Mouse (Mus musculus) forebrain, embryonic 13.5 days (tissue): ENCODE data around the gene Ccdc28a. TPM values are rescaled to one million over a fixed set of nuclear protein-coding genes. Genes with fewer than 3 reads are reported as not detected.
A peak's percentile ranks its signal among the peaks of the same experiment; 100 is the strongest.

ENCODE experiments used
- ATAC-seq: fragments of 200-750 bp; cut with Nextera tagmentation; 2 replicates; pipeline ENCODE4 v1.8.0; 2017
- H3K27ac ChIP-seq: fragments of 300-500 bp; sonication (generic); 2 replicates; pipeline ENCODE4 v1.5.1; 2015; ENCODE audit warnings: inconsistent platforms, mild to moderate bottlenecking, moderate library complexity
- H3K27me3 ChIP-seq: fragments of 300-500 bp; sonication (generic); 2 replicates; pipeline ENCODE4 v1.6.1; 2015; ENCODE audit warnings: mild to moderate bottlenecking, inconsistent platforms
- H3K36me3 ChIP-seq: fragments of 300-500 bp; sonication (generic); 2 replicates; pipeline ENCODE4 v1.6.1; 2015; ENCODE audit warnings: mild to moderate bottlenecking, inconsistent platforms; ENCODE audit not compliant: poor library complexity, severe bottlenecking
- H3K4me1 ChIP-seq: fragments of 300-500 bp; sonication (generic); 2 replicates; pipeline ENCODE4 v1.6.1; 2015; ENCODE audit warnings: inconsistent platforms
- H3K4me2 ChIP-seq: fragments of 300-500 bp; sonication (generic); 2 replicates; pipeline ENCODE4 v1.6.1; 2015; ENCODE audit warnings: inconsistent platforms, mild to moderate bottlenecking, moderate library complexity
- H3K4me3 ChIP-seq: fragments of 300-500 bp; sonication (generic); 2 replicates; pipeline ENCODE4 v1.5.1; 2015; ENCODE audit warnings: mild to moderate bottlenecking, inconsistent platforms
- H3K9ac ChIP-seq: fragments of 300-500 bp; sonication (generic); 2 replicates; pipeline ENCODE4 v1.6.1; 2015; ENCODE audit warnings: mild to moderate bottlenecking, inconsistent platforms
- H3K9me3 ChIP-seq: fragments of 300-500 bp; sonication (generic); replicated peaks from 2 replicates; pipeline ENCODE4 v1.6.1; 2016; ENCODE audit warnings: inconsistent platforms
- WGBS: fragments of 180-500 bp; shearing (Covaris S2); methylation state at CpG from one replicate; pipeline ENCODE4 v1.1.7; 2015; 5-methylcytosine and 5-hydroxymethylcytosine counted together
- polyA plus RNA-seq: library from polyadenylated mRNA; unstranded; fragments of >200 nt; fragmentation: Nextera tagmentation; extraction: Ambion mirVana; gene quantifications from 2 replicates; pipeline ENCODE4 v1.2.1, GENCODE M21; 2015

The Ccdc28a gene
- polyA plus RNA-seq, 1 experiment from 2014 or later = 7.2 TPM

DNA sequence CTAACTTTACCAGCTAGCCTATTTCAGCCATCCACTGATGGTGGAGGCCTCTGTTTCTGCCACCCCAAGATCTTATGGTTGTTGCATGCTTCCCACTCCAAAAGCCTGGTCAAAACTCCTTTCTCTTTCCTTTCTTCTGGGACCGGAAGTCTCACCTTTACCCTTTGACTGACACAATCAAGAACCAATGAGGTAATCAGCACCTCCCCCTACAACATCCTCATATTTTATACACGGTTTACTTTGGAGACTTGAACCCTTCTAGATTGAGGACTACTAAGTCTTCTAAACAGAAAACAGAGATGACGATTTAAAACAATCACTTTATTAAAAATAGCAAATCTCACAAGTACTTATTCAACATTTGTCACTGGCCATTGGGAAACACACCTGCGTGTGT is 21.4 kb downstream of the Ccdc28a start:
- 85% methylated on average over 4 of the region's 4 CpGs for WGBS
- no peak overlapping the region for H3K4me2 ChIP-seq
- H3K4me3 ChIP-seq = no peak overlapping the region
- no peak overlapping the region for H3K9ac ChIP-seq
- H3K36me3 ChIP-seq = no peaks in the 10 kb centered on the region
- no peak overlapping the region for H3K27ac ChIP-seq
- no peaks in the 10 kb centered on the region for H3K9me3 ChIP-seq
- H3K4me1 ChIP-seq = no peaks in the 10 kb centered on the region
- no peak for ATAC-seq
- no peaks in the 10 kb centered on the region for H3K27me3 ChIP-seq

DNA sequence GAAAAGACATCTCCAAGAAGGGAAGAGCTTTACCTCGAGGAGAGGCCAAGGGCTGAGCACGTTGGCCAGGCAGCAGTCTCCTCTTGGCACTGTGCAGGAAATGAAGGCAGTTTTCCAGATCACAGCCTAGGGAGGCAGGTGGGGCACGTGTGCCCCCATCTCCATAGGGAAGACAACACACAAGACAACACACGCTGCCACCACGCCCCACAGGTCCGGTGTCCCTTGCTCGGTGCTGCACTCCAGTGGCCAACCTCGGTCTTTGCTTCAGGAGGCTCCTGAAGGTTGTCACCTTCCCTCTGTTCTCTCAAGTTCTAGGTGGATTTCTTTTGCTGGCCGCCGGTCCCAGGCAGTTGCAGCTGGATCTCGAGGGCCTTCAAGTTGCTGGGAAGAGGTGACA is 24.1 kb downstream of the Ccdc28a start, which contains the start of gene Ect2l:
Gene Ect2l (minus strand): TSS at position 165 of the 400 bp plus-strand sequence.
- H3K4me1 ChIP-seq = no peaks in the 10 kb centered on the region
- ATAC-seq = no peak
- no peak within 1 kb of the TSS for H3K9ac ChIP-seq
- no peaks in the 10 kb centered on the region for H3K9me3 ChIP-seq
- H3K27me3 ChIP-seq = no peaks in the 10 kb centered on the region
- peak within 1 kb of the TSS; percentile 19; the same call in 1 of the 2 replicates for H3K4me2 ChIP-seq
- H3K36me3 ChIP-seq = no peaks in the 10 kb centered on the region
- no peak within 1 kb of the TSS for H3K4me3 ChIP-seq
- H3K27ac ChIP-seq = no peak within 1 kb of the TSS
- 21% methylated on average over 11 of the region's 11 CpGs for WGBS

DNA sequence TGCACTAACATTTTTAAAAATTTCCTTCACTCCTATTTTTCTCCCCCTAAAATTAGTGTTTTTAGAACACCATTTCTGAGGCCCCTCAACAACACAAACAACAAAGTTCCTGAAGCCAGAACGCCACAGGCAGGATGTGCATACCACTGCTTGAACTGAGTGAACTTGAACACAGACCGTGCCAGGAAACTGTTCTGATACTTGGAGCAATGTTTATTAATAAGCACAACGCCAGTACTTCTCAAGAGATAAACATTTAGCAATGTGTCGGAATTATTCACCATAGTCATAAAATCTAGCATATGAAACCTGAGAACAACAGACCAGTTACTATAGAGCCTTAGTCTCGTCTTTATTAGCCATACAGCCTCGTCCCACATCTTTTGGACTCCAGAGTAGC is 24.7 kb downstream of the Ccdc28a start:
- no peaks in the 10 kb centered on the region for H3K9me3 ChIP-seq

DNA sequence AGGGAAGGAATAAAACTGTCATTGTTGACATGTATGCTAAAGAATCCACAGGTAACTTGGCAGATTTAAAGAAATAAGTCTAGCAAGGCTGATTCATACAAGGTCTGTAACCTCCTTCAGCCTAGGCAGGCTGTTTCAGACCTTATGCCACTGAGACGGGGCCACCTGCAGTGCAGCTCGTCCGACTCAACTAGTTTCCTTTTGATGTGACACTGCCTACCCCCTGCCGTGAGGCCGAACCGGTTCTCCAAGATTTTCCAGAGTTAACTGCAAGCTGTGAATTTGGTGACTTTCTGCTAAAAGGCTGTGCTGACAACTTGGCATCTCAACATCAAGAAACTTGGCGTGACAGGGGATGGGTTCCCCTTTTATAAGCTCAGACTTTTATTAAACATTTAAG is 30.7 kb downstream of the Ccdc28a start:
- Histone ChIP-seq H3K4me1 (no peaks in the 10 kb centered on the region), H3K27ac (no peak overlapping the region), H3K4me2 (no peak overlapping the region), H3K36me3 (no peaks in the 10 kb centered on the region), H3K9ac (no peak overlapping the region), H3K4me3 (no peak overlapping the region), H3K27me3 (no peaks in the 10 kb centered on the region), H3K9me3 (no peaks in the 10 kb centered on the region)
- ATAC-seq = no peak
- 6% methylated on average over 7 of the region's 7 CpGs for WGBS

More for the DNA sequence above, 24.7 kb downstream of the Ccdc28a start:
- Histone ChIP-seq H3K4me3 (no peak overlapping the region), H3K27ac (no peak overlapping the region), H3K27me3 (no peaks in the 10 kb centered on the region), H3K4me1 (no peaks in the 10 kb centered on the region), H3K4me2 (no peak overlapping the region), H3K36me3 (no peaks in the 10 kb centered on the region), H3K9ac (no peak overlapping the region)
- no peak for ATAC-seq
- 86% methylated on average over 6 of the region's 6 CpGs for WGBS

DNA sequence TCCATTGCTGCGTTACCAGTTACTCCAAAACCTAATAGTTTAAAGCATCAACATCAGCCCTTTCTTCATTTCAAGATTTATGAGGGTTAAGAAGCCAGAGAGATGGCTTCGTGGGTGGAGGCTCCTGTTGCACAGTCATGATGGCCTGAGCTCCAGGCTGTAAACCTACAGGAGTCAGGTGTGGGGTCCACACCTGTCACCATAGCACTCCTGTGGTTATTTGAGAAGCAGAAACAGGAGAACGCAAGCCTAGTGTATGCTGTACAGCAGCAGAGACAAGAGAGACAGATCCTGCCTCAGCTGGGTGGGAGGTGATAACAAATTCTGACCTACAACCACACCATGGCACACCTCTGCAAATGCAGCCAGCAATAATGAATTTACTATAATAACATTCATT is 32.4 kb downstream of the Ccdc28a start:
- H3K27me3 ChIP-seq = no peaks in the 10 kb centered on the region
- no peak for ATAC-seq
- no peaks in the 10 kb centered on the region for H3K9me3 ChIP-seq
- H3K4me2 ChIP-seq = no peak overlapping the region
- no peak overlapping the region for H3K4me3 ChIP-seq
- no peak overlapping the region for H3K27ac ChIP-seq
- no peak overlapping the region for H3K9ac ChIP-seq
- no peaks in the 10 kb centered on the region for H3K4me1 ChIP-seq
- H3K36me3 ChIP-seq = no peaks in the 10 kb centered on the region
- 90% methylated on average over 3 of the region's 3 CpGs for WGBS

DNA sequence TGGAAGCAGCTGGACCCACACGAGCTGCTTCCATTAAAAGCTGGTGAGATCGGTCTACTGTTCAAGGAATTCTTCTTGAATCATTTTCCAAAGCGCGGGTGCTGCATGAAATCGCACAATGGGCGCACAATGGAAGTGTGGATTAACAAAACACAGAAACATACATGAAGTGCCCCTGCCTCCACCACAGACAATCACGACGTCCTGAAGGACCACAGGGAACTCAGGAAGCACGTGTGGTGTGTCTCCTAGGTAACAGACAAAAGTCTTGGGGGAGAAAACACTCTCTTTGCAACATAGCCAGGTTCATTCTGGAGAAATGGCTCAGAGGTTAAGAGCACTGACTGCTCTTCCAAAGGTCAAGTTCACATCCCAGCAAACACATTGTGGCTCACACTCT is 34.1 kb downstream of the Ccdc28a start:
- no peak overlapping the region for H3K4me3 ChIP-seq

GRCm38 (mm10) chr10:18199919-18200318 is 34.9 kb downstream of the Ccdc28a start:
- Histone ChIP-seq H3K27ac (no peak overlapping the region), H3K9ac (no peak overlapping the region), H3K27me3 (no peaks in the 10 kb centered on the region), H3K4me2 (no peak overlapping the region), H3K4me3 (no peak overlapping the region), H3K9me3 (no peaks in the 10 kb centered on the region), H3K4me1 (no peaks in the 10 kb centered on the region), H3K36me3 (no peaks in the 10 kb centered on the region)
- 85% methylated on average over 4 of the region's 4 CpGs for WGBS
- ATAC-seq = no peak

More for the DNA sequence above, 34.1 kb downstream of the Ccdc28a start:
- H3K4me1 ChIP-seq = no peaks in the 10 kb centered on the region
- no peak for ATAC-seq
- H3K27ac ChIP-seq = no peak overlapping the region
- no peaks in the 10 kb centered on the region for H3K27me3 ChIP-seq
- H3K36me3 ChIP-seq = no peaks in the 10 kb centered on the region
- H3K4me2 ChIP-seq = no peak overlapping the region
- H3K9me3 ChIP-seq = no peaks in the 10 kb centered on the region
- 54% methylated on average over 9 of the region's 9 CpGs for WGBS
- no peak overlapping the region for H3K9ac ChIP-seq

DNA sequence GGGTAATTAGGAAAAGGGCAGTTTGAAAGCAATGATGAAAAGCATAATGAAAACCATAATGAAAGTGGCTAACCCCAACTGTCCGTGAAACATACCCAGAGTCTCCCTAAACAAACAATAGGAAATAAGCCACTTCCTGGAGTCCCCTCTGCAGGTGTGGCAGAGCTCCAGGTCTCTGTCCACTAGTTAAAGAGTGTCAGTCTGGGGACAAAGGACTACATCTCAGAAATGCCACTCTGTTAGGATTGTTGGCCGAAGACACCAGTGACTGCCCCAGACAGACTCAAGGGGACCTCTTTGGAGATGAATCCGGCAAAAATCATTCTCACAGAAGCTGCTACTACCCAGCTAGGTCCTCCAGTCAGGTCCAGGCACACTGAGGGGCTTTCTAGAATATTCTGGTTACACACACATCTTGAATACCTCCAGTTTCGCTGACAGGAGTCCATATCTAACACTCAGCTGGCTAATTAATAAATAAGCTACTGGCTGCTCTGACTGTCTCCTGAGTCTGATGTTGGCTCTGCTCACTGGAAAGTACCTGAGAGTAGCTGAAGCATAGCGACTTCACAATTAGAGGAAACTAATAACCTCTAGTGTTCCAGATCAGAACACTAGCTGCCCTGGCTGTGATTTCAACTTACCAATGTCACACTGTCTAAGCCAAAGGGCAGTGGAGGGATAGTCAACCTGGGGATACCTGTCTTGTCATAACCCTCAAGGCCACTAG is 36.3 kb downstream of the Ccdc28a start:
- Histone ChIP-seq H3K9me3 (no peaks in the 10 kb centered on the region), H3K36me3 (no peaks in the 10 kb centered on the region), H3K9ac (no peak overlapping the region), H3K4me2 (no peak overlapping the region), H3K4me3 (no peak overlapping the region), H3K27ac (no peak overlapping the region), H3K4me1 (no peaks in the 10 kb centered on the region), H3K27me3 (no peaks in the 10 kb centered on the region)
- no peak for ATAC-seq
- WGBS = 88% methylated on average over 5 of the region's 5 CpGs

GRCm38 (mm10) chr10:18197206-18197979 is 37.4 kb downstream of the Ccdc28a start:
- no peaks in the 10 kb centered on the region for H3K4me1 ChIP-seq
- no peak overlapping the region for H3K27ac ChIP-seq
- H3K4me3 ChIP-seq = peak overlapping the region; percentile 13; the same call in 1 of the 2 replicates
- H3K9me3 ChIP-seq = no peaks in the 10 kb centered on the region
- no peak overlapping the region for H3K9ac ChIP-seq
- peak; percentile 79 for ATAC-seq
- H3K4me2 ChIP-seq = peak overlapping the region; percentile 44
- WGBS = 62% methylated on average over 14 of the region's 14 CpGs
- no peaks in the 10 kb centered on the region for H3K36me3 ChIP-seq
- no peaks in the 10 kb centered on the region for H3K27me3 ChIP-seq

- H3K4me2 ChIP-seq = no peak overlapping the region
- H3K9ac ChIP-seq = no peak overlapping the region
- 81% methylated on average over 14 of the region's 14 CpGs for WGBS
- no peaks in the 10 kb centered on the region for H3K4me1 ChIP-seq
- no peak for ATAC-seq
- H3K4me3 ChIP-seq = no peak overlapping the region
- no peaks in the 10 kb centered on the region for H3K27me3 ChIP-seq
- H3K9me3 ChIP-seq = no peaks in the 10 kb centered on the region
- no peaks in the 10 kb centered on the region for H3K36me3 ChIP-seq
- H3K27ac ChIP-seq = no peak overlapping the region
Observed at GRCm38 (mm10) chr10:18194737-18195141, 40.1 kb downstream of the Ccdc28a start.

DNA sequence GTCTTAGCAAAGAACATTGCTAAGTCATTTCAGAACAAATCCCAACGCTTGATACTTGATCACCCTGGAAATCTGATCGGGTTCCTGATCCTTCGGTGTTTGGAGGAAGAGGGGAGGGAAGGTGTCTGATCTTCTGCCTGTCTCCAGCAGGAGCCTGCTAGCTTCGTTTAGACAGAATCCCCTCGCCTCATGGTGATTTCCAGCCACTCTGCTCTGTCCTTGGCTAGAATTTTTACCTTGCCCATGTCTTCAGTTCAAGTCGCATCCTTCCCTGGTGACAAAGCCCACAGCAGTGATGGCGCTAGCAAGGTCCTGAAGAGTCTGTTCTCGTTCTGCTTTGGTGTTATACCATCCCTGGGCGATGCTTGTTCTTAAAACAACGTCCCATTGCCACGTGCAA is 40.6 kb downstream of the Ccdc28a start:
- Histone ChIP-seq H3K4me3 (no peak overlapping the region), H3K27ac (no peak overlapping the region), H3K27me3 (no peaks in the 10 kb centered on the region), H3K9ac (no peak overlapping the region), H3K4me2 (no peak overlapping the region), H3K36me3 (no peaks in the 10 kb centered on the region), H3K9me3 (no peaks in the 10 kb centered on the region), H3K4me1 (no peaks in the 10 kb centered on the region)
- WGBS = 89% methylated on average over 11 of the region's 11 CpGs
- ATAC-seq = no peak

DNA sequence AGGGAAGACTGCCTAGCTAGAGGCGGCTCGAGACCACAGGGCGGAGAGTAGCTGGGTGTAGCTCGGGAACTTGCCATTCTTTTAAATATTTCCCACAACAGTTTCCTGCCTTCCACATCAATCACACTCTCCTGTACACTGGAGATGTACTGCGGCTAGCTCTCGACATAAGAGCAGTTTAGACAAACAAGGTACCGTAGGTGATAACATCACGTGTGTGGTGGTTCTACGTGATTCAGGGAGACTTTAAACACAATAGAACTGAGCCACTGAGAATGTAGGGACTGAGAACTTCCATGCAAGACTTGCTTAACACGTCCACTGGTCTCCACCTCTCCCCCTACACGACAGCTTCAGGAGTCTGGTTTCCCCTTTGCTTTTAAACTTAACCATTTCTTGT is 41.6 kb downstream of the Ccdc28a start:
- H3K4me3 ChIP-seq = no peak overlapping the region
- no peak overlapping the region for H3K27ac ChIP-seq
- H3K27me3 ChIP-seq = no peaks in the 10 kb centered on the region
- no peak overlapping the region for H3K4me2 ChIP-seq
- no peak for ATAC-seq
- WGBS = 89% methylated on average over 11 of the region's 11 CpGs
- H3K4me1 ChIP-seq = no peaks in the 10 kb centered on the region
- H3K9me3 ChIP-seq = no peaks in the 10 kb centered on the region
- H3K36me3 ChIP-seq = no peaks in the 10 kb centered on the region
- H3K9ac ChIP-seq = no peak overlapping the region
